Mouse (Mus musculus) mouse embryonic stem cell (cell line): Measurements from ENCODE around the gene Cntd1.

Experiments
- in situ Hi-C, 2 experiments: fragments of 300-500 bp; cut with MboI; formaldehyde crosslinking; loops; 1 replicate in 1 of 2; 3 replicates in 1 of 2; pipeline ENCODE4 v1.14.3; 2019 to 2020; ENCODE audit warnings: low sequenced_read_pairs in 2 of 2, low pct_unique_long_range_greater_than_20kb in 1 of 2, mixed read lengths in 1 of 2; ENCODE audit not compliant: unreplicated experiment in 1 of 2

Cntd1 gene

DNA sequence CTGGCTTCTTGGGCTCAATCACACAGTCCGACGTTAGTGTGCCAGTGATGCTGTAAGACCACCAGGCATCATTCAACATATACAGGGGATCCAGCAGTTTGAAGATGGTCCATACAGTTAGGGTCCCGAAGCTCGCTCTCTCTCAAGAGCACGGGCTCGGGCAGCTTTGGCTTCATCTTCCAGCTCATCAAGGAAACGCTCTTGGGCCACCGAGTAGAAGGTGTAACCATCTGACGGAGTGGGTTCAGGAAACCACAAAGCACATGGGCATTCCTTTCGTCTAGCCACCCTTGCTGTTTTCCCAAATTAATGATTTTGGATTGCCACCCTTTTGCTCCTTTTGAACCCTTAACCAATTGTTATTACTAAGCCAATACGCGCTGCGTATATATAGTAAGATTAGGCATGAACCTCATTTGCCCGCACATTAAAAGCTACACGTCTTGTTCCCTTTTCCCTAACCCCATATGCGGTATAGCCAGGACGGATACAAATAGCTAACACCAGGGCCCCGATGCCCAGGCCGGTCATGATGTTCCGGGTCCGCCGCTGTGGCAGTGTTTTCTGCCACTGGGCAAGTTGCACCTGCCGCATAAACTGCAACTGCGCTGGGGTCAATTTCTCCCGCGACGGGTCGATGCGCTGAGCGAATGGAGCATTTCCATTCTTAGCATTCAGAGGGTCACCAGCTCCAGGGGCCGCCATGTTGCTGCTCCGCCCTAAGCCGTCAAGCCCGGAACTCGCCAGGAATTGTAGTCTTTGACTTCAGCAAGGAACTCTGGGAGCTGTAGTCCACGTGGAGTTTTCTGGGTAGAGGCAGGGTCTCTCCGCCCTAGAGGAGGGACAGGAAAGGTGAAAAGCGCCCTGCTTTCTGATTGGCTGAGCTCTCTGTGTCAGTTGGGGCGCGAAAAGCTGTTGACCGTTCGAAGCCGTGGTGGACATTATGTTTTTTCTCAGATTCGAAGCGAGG lies at the start of gene Cntd1, which contains the start of gene Coa3:
Cntd1 (plus strand) TSS at position 790 of the 970 bp plus-strand sequence.
Coa3 (minus strand) TSS at position 892 of the 970 bp plus-strand sequence.
- in situ Hi-C loops, result no loop called here

DNA sequence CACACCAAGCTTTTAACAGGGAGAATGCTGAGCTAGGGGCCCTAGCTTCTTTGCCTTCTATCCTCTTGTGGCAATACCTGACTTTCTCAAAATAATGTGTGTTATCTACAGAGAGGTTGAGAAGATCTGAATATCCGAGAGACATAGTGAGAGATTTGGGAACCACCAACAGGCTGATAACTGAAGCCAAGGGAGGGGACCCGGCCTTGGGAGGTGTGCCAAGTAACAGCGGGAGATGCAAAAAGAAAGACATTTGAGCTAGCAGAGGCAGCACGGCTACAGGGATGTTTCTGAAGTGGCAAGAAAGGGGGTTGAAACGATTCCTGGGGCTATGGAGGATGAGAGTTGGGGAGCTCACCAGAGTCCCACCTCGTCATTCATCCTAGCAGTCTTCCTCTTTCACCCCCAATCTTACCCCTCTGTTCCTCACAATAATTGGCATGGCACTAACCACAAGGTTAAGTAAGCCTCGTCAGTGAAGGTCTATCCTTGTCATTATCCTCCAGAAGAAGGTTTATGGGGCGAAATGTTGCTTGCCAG lies 49.4 kb upstream of the Cntd1 start:
- in situ Hi-C loops, result no loop called here

DNA sequence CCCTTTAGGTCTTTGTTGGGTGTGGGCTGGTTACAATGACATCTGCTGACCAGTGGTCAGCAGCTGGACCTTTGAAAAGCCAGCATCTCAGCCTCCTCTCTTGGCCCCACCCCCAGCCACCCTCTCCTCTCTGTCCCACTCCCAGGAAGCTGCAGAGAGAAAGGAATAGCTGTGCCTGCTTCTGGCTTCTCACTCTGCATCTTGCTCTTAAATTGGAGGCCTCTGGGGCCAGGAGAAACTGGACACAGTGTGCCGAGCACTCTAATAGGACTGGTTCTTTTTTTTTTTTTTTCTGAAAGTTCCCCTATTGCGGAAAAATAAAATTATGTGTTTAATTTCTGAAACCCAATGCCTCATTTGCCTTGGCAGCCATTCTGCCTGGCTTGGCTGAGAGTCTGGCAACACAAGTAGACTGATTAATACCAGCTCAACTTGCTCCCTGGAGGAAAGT lies 48.7 kb upstream of the Cntd1 start:
- in situ Hi-C loops, result no loop called here

DNA sequence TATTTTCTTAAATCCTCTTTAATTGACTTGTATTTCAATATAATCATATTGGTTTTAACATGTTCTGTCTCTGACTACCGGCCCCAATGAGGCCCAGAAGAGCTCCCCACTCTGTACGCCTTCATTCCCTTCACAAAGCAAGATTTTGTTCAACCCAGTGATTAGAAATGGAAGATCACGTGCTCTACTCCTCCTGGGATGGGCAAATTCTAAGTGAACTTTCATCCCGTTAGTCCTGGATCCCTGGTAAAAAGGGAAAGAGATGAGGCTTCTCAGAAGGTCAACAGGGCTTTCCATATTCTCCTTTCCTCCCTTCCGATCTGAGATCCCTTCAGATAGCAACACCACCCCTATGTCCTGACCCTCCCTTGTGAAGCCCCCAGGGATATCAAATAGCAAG lies 48.3 kb upstream of the Cntd1 start:
- in situ Hi-C loops, result no loop called here

DNA sequence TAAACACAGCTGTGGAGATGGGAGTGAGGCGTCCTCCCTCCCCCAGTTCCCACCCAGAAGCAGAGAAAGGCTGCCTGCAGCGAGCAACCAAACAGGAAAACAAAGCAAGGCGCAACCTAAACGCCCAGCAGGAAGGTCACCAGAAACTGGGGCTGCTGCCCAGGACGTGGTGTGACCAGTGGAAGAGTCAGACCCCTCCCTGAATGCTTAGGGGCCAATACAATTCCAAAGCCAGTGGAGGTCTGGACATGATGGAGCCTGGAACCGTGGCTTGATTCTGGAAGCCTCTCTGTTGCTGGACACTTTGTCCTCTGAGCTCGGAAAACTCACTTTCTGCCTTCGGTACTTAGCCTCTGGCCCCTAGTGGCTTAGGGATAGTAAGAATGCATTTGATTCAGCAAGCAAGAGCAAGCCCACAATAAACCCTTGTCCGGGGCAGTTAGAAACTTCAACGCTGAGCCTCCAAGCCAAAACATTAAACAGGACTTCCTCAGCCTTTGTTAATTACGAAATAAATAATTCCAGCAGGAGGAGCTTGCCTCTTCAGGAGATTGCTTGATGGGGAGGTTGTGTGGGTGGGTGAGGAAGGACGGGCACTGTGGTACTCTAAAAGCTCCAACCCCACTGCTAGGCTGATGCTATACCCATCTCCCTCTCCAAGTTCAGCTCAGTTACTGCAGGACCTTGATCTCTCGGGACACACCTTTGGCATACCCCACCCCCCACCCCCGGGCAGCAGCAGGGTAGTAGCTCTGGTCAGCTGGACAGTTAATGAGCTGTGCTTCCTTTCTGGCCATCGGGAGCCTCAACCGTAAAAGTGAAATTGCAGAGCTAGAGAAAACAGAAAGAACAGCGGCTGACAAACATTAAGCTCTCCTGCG lies 47.6 kb upstream of the Cntd1 start:
- in situ Hi-C loops, result no loop called here

GRCm38 (mm10) chr11:101232010-101232839 lies 46.6 kb upstream of the Cntd1 start:
- in situ Hi-C loops, result no loop called here

GRCm38 (mm10) chr11:101233240-101233639 lies 45.6 kb upstream of the Cntd1 start:
- in situ Hi-C loops, result no loop called here

DNA sequence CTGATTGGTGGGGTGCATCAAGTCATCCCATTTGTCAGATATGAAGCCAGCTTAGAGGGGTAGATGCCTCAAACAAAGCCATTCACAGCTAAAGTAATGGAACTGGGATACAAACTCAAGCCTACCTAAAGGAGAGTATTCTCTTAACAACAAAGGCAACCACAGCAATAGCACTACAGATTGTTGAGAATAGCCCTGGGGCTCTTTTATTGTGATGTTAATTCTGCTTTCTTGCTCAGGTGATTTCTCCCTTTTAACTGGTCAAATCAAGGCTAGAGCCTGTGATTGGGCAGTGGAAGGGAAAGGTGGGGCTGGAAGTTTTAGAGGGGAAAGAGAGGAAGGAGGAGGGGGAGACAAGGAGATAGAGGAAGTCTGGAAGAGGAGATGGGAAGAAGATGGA lies 44.7 kb upstream of the Cntd1 start:
- in situ Hi-C loops, result no loop called here

DNA sequence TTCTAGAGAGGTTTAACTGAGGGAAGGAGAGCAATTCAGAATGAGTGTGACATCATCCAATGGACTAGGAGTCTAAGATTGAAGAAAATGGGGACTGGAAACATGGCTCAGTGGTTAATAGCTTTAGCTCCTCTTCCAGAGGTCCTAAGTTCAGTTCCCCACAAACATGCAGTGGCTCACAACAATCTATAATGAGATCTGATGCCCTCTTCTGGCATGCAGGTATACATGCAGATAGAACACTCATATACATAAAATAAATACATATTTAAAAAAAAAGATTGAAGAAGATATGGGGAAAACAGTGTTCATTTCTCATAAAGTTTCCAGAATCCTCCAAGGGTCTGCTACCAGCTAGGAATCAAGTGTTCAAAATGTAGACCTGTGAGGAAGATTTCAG lies 43.4 kb upstream of the Cntd1 start:
- in situ Hi-C loops, result no loop called here

DNA sequence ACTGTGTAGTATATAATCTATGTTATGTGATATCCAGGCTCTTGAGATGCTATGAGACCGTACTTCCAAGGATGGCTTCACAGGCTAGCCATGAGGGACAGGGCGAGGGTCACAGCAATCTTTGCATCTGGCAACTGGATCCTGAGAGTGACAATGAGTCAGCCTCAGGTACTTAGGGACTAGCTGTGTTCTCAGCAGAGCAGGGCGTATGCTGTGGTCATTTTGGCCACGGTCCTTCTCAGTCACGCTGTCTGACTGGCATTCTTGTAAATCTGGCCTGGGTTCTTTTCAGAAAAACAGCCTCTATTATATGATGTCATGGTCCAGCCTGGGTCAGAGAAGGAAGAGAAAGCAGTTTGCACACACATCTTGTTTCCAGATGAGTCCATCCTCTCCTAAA lies 42.0 kb upstream of the Cntd1 start:
- in situ Hi-C loops, result no loop called here

DNA sequence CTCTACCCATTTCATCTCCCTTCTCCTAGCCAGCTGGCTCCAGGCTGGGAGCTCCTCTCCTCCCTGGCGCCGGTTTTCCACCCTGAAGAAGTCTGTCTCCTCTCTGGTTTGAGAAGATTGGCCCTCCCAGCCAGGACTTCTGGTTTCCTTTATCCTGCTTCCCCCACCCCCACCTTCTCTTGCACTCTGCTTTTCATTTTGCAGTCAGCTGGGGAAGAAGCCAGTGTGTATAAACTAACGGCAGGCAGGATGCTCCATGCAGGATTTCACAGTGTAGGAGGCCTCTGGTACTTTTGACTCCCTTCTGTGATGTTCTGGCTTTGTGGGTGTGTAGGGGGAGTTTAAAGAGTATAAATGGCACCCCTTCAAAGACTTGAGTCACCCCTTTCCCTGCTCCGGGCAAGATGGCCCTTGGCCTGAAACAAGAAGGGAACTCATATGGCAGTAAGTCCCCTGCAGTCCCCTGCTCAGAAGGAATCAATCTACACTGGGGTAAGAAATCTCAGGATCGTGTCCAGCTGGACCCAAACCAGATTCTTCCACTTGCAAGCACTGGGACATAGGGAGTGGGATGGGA lies 40.7 kb upstream of the Cntd1 start:
- in situ Hi-C loops, result no loop called here

GRCm38 (mm10) chr11:101245071-101245470 lies 33.7 kb upstream of the Cntd1 start:
- in situ Hi-C loops, result loop anchor here (5.0 to 10.0 kb wide), 2 partner anchors 33 to 50 kb away; no protein-coding TSS in a partner anchor

- in situ Hi-C loops, result loop anchor here (5.0 to 10.0 kb wide), 2 partner anchors 34 to 51 kb away; no protein-coding TSS in a partner anchor
Measured at GRCm38 (mm10) chr11:101245855-101246701, 32.7 kb upstream of the Cntd1 start, which contains the start of gene Ramp2. Gene Ramp2, plus strand, starts transcription at chr11:101246028.

DNA sequence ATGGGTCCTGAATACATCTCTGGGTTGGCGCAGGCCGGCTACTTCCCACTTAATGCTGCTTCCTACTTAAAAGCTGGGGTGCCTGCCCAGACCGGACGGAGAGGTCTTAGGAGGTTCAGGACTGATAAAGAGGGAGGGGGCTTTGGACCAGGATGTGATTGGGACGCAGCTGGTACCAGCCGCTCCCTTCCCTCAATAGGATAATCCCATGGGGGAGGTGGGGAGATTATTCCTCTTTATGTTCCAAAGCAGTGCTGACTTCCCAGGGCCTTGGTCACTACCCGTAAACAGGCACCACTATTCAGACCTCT lies 32.2 kb upstream of the Cntd1 start:
- in situ Hi-C loops, result loop anchor here (5.0 to 10.0 kb wide), 2 partner anchors 34 to 52 kb away; no protein-coding TSS in a partner anchor

GRCm38 (mm10) chr11:101247521-101248030 lies 31.2 kb upstream of the Cntd1 start:
- in situ Hi-C loops, result loop anchor here (5.0 to 10.0 kb wide), 2 partner anchors 35 to 53 kb away; no protein-coding TSS in a partner anchor

GRCm38 (mm10) chr11:101248258-101248994 lies 30.4 kb upstream of the Cntd1 start:
- in situ Hi-C loops, result loop anchor here (5.0 to 10.0 kb wide), 2 partner anchors 36 to 54 kb away; no protein-coding TSS in a partner anchor
